Mouse (Mus musculus): ENCODE data around the gene Igfbpl1. TPM values are rescaled to one million over a fixed set of nuclear protein-coding genes. Genes with fewer than 3 reads are reported as not detected.

The Igfbpl1 gene
- 0.25 and 0.47 TPM in 2 replicates for polyA plus RNA-seq (2015; fragmentation: Nextera tagmentation; extraction: Ambion mirVana)

- Histone ChIP-seq H3K27me3 (peaks cover 96% of the 10 kb centered on the region), H3K36me3 (no peaks in the 10 kb centered on the region), H3K4me1 (peaks cover 28% of the 10 kb centered on the region), H3K4me2 (replicated peaks) (peak within 1 kb of the TSS; percentile 79), H3K4me3 (peak within 1 kb of the TSS; percentile 47), H3K9ac (peak within 1 kb of the TSS; percentile 43; the same call in 1 of the 2 replicates), H3K27ac (no peak within 1 kb of the TSS), H3K9me3 (no peaks in the 10 kb centered on the region)
- peak; percentile 67; the same call in 1 of the 2 replicates for ATAC-seq (ENCODE audit: low FRiP score, low read depth)
- WGBS: under 1% methylated on average over 84 of the region's 91 CpGs
These were observed at the start of gene Igfbpl1 for GRCm38 (mm10) chr4:45826275-45827040. TSS of gene Igfbpl1 (minus strand) at chr4:45826923.

GRCm38 (mm10) chr4:45872147-45872546 lies 45.4 kb upstream of the Igfbpl1 start:
- H3K4me2 ChIP-seq (replicated peaks): no peak overlapping the region
- no peak overlapping the region for H3K27ac ChIP-seq
- H3K9me3 ChIP-seq: peaks cover 5% of the 10 kb centered on the region; the same call in 1 of the 2 replicates
- no peak overlapping the region for H3K4me3 ChIP-seq
- no peaks in the 10 kb centered on the region for H3K36me3 ChIP-seq
- no peak for ATAC-seq (ENCODE audit: low FRiP score, low read depth)
- 83% methylated on average over 1 of the region's 2 CpGs for WGBS
- no peak overlapping the region for H3K9ac ChIP-seq
- H3K27me3 ChIP-seq: no peaks in the 10 kb centered on the region
- peaks cover 15% of the 10 kb centered on the region for H3K4me1 ChIP-seq

GRCm38 (mm10) chr4:45869021-45869815 lies 42.5 kb upstream of the Igfbpl1 start:
- Histone ChIP-seq H3K27ac (no peak overlapping the region), H3K27me3 (no peaks in the 10 kb centered on the region), H3K36me3 (no peaks in the 10 kb centered on the region), H3K4me2 (replicated peaks) (peak overlapping the region; percentile 53), H3K4me1 (peaks cover 15% of the 10 kb centered on the region), H3K4me3 (no peak overlapping the region), H3K9ac (peak overlapping the region; percentile 54), H3K9me3 (no peaks in the 10 kb centered on the region)
- no peak for ATAC-seq (ENCODE audit: low FRiP score, low read depth)
- 23% methylated on average over 24 of the region's 24 CpGs for WGBS

- no peak overlapping the region for H3K27ac ChIP-seq
- no peak for ATAC-seq (ENCODE audit: low FRiP score, low read depth)
- no peak overlapping the region for H3K9ac ChIP-seq
- no peaks in the 10 kb centered on the region for H3K36me3 ChIP-seq
- H3K4me2 ChIP-seq (replicated peaks): no peak overlapping the region
- H3K4me3 ChIP-seq: no peak overlapping the region
- peaks cover 15% of the 10 kb centered on the region for H3K4me1 ChIP-seq
- no peaks in the 10 kb centered on the region for H3K9me3 ChIP-seq
- H3K27me3 ChIP-seq: no peaks in the 10 kb centered on the region
- 79% methylated on average over 8 of the region's 8 CpGs for WGBS
These were observed 40.7 kb upstream of the Igfbpl1 start for GRCm38 (mm10) chr4:45867416-45867815.

GRCm38 (mm10) chr4:45861160-45861559 lies 34.4 kb upstream of the Igfbpl1 start:
- H3K36me3 ChIP-seq: no peaks in the 10 kb centered on the region
- WGBS: 50% methylated on average over 5 of the region's 5 CpGs
- peaks cover 8% of the 10 kb centered on the region for H3K4me1 ChIP-seq
- H3K27me3 ChIP-seq: peaks cover 10% of the 10 kb centered on the region
- H3K9me3 ChIP-seq: no peaks in the 10 kb centered on the region
- no peak overlapping the region for H3K4me3 ChIP-seq
- H3K9ac ChIP-seq: no peak overlapping the region
- H3K4me2 ChIP-seq (replicated peaks): no peak overlapping the region
- no peak overlapping the region for H3K27ac ChIP-seq
- ATAC-seq (ENCODE audit: low FRiP score, low read depth): no peak

GRCm38 (mm10) chr4:45855803-45856424 lies 29.2 kb upstream of the Igfbpl1 start:
- Histone ChIP-seq H3K36me3 (no peaks in the 10 kb centered on the region), H3K9ac (no peak overlapping the region), H3K4me1 (peaks cover 14% of the 10 kb centered on the region), H3K9me3 (no peaks in the 10 kb centered on the region), H3K4me2 (replicated peaks) (no peak overlapping the region), H3K27ac (no peak overlapping the region), H3K4me3 (no peak overlapping the region), H3K27me3 (peaks cover 38% of the 10 kb centered on the region)
- WGBS: 50% methylated on average over 19 of the region's 19 CpGs
- no peak for ATAC-seq (ENCODE audit: low FRiP score, low read depth)

GRCm38 (mm10) chr4:45853496-45854246 lies 26.9 kb upstream of the Igfbpl1 start:
- WGBS: 71% methylated on average over 15 of the region's 15 CpGs
- H3K27me3 ChIP-seq: peaks cover 57% of the 10 kb centered on the region
- H3K9me3 ChIP-seq: no peaks in the 10 kb centered on the region

GRCm38 (mm10) chr4:45851640-45852051 lies 24.9 kb upstream of the Igfbpl1 start:
- Histone ChIP-seq H3K9me3 (no peaks in the 10 kb centered on the region), H3K4me1 (peaks cover 23% of the 10 kb centered on the region), H3K36me3 (no peaks in the 10 kb centered on the region), H3K27ac (no peak overlapping the region), H3K4me3 (no peak overlapping the region), H3K27me3 (peaks cover 64% of the 10 kb centered on the region), H3K4me2 (replicated peaks) (no peak overlapping the region), H3K9ac (no peak overlapping the region)
- 17% methylated on average over 3 of the region's 3 CpGs for WGBS
- no peak for ATAC-seq (ENCODE audit: low FRiP score, low read depth)

More at GRCm38 (mm10) chr4:45853496-45854246, 26.9 kb upstream of the Igfbpl1 start:
- Histone ChIP-seq H3K9ac (no peak overlapping the region), H3K4me2 (replicated peaks) (no peak overlapping the region), H3K27ac (no peak overlapping the region), H3K36me3 (no peaks in the 10 kb centered on the region), H3K4me3 (no peak overlapping the region), H3K4me1 (peaks cover 15% of the 10 kb centered on the region)
- ATAC-seq (ENCODE audit: low FRiP score, low read depth): no peak

- peaks cover 79% of the 10 kb centered on the region for H3K27me3 ChIP-seq
- no peak overlapping the region for H3K9ac ChIP-seq
- no peaks in the 10 kb centered on the region for H3K9me3 ChIP-seq
- WGBS: 36% methylated on average over 1 of the region's 1 CpGs
- H3K36me3 ChIP-seq: no peaks in the 10 kb centered on the region
- H3K4me1 ChIP-seq: peaks cover 19% of the 10 kb centered on the region
- ATAC-seq (ENCODE audit: low FRiP score, low read depth): no peak
- no peak overlapping the region for H3K27ac ChIP-seq
- peak overlapping the region; percentile 43; the same call in 1 of the 2 replicates for H3K4me2 ChIP-seq (replicated peaks)
- H3K4me3 ChIP-seq: no peak overlapping the region
These were observed 22.7 kb upstream of the Igfbpl1 start for GRCm38 (mm10) chr4:45849419-45849818.

- Histone ChIP-seq H3K4me3 (peak overlapping the region; percentile 5), H3K9ac (no peak overlapping the region), H3K27me3 (peaks cover 81% of the 10 kb centered on the region), H3K36me3 (no peaks in the 10 kb centered on the region), H3K27ac (no peak overlapping the region), H3K4me2 (replicated peaks) (peak overlapping the region; percentile 43), H3K9me3 (no peaks in the 10 kb centered on the region), H3K4me1 (peaks cover 17% of the 10 kb centered on the region)
- 15% methylated on average over 10 of the region's 10 CpGs for WGBS
- no peak for ATAC-seq (ENCODE audit: low FRiP score, low read depth)
These were observed 22.1 kb upstream of the Igfbpl1 start for GRCm38 (mm10) chr4:45848825-45849156.

GRCm38 (mm10) chr4:45848109-45848824 lies 21.5 kb upstream of the Igfbpl1 start, which contains the start of gene Stra6l:
TSS of gene Stra6l (plus strand) at chr4:45848664.
- H3K4me3 ChIP-seq: peak within 1 kb of the TSS; percentile 5
- WGBS: 11% methylated on average over 10 of the region's 10 CpGs
- H3K9ac ChIP-seq: no peak within 1 kb of the TSS
- no peak within 1 kb of the TSS for H3K27ac ChIP-seq
- H3K4me1 ChIP-seq: peaks cover 17% of the 10 kb centered on the region
- peak within 1 kb of the TSS; percentile 43 for H3K4me2 ChIP-seq (replicated peaks)
- no peaks in the 10 kb centered on the region for H3K36me3 ChIP-seq
- no peaks in the 10 kb centered on the region for H3K9me3 ChIP-seq
- H3K27me3 ChIP-seq: peaks cover 78% of the 10 kb centered on the region
- peak; percentile 68 for ATAC-seq (ENCODE audit: low FRiP score, low read depth)

Data from limb, embryonic 13.5 days (tissue).